Mouse (Mus musculus): ENCODE data around the gene Lpar5. TPM values are rescaled to one million over a fixed set of nuclear protein-coding genes. Genes with fewer than 3 reads are reported as not detected.
A peak's percentile ranks its signal among the peaks of the same experiment; 100 is the strongest.

Gene Lpar5
- polyA plus RNA-seq, 1 experiment from 2014 or later: 0.81 TPM

GRCm38 (mm10) chr6:125090341-125091085 is 22.8 kb downstream of the Lpar5 start:
- ATAC-seq (no peak; the same call in 1 of the 2 replicates), DNase-seq (ENCODE audit: low spot score) (no peak)
- Histone ChIP-seq H3K9me3 (replicated peaks; ENCODE audit: control insufficient read depth, low read length) (no peaks in the 10 kb centered on the region), H3K9ac (ENCODE audit: low read length) (peak overlapping the region; percentile 59; the same call in 1 of the 2 replicates), H3K4me1 (ENCODE audit: control insufficient read depth, insufficient read depth, low read length) (peaks cover 13% of the 10 kb centered on the region), H3K4me2 (ENCODE audit: low read length) (peak overlapping the region; percentile 43), H3K27me3 (replicated peaks; ENCODE audit: control insufficient read depth, insufficient read depth, low read length) (no peaks in the 10 kb centered on the region), H3K27ac (ENCODE audit: low read depth, low read length) (peak overlapping the region; percentile 95), H3K36me3 (ENCODE audit: control insufficient read depth, insufficient read depth, low read length) (no peaks in the 10 kb centered on the region), H3K4me3 (ENCODE audit: low read depth, low read length) (no peak overlapping the region)
- 49% methylated on average over 10 of the region's 10 CpGs for WGBS

DNA sequence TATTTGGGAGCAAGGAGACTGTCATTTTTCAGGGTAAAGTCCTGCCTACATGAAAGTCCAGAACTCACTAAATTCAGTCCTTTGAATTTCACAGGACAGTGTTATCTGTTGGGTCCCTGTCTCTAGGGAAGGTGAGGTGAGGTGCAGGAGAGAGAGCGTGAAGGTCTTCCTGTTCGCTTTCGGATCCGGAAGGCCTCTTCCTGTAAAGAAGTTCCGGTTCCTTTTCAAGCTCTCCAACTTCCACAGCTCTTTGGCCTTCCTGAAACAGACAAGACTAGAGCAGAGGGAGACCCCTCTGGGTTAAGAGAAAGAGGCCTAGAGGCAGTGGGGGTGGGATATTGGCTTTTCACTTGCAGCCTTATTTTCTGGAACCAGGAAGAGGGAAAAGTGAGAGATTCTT is 24.7 kb downstream of the Lpar5 start:
- WGBS: 93% methylated on average over 5 of the region's 5 CpGs
- Histone ChIP-seq H3K9me3 (replicated peaks; ENCODE audit: control insufficient read depth, low read length) (no peaks in the 10 kb centered on the region), H3K4me2 (ENCODE audit: low read length) (no peak overlapping the region), H3K4me1 (ENCODE audit: control insufficient read depth, insufficient read depth, low read length) (peaks cover 13% of the 10 kb centered on the region), H3K9ac (ENCODE audit: low read length) (no peak overlapping the region), H3K36me3 (ENCODE audit: control insufficient read depth, insufficient read depth, low read length) (no peaks in the 10 kb centered on the region), H3K27ac (ENCODE audit: low read depth, low read length) (no peak overlapping the region), H3K27me3 (replicated peaks; ENCODE audit: control insufficient read depth, insufficient read depth, low read length) (no peaks in the 10 kb centered on the region), H3K4me3 (ENCODE audit: low read depth, low read length) (no peak overlapping the region)
- ATAC-seq: no peak
- no peak for DNase-seq (ENCODE audit: low spot score)

DNA sequence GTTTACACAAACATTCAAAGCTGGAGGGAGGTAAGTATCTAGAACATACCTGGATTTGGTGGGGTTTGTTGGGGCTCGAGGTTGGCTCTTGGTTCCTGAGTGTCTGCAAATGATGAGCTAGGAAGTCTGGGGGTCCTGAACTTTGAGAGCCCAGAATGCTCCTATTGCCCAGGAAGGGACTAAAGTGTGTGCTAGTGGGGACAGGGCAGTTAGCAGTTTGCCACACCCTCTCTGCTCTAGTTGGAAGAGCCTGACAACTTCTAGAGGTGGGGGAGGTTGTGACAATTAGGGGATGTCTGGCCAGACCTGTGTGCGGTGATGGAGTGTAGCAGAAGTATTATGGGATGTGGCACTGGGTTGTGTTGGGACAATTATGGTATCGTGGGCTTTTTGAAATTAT is 27.1 kb downstream of the Lpar5 start:
- ATAC-seq (no peak), DNase-seq (ENCODE audit: low spot score) (no peak)
- H3K9ac ChIP-seq (ENCODE audit: low read length): no peak overlapping the region
- no peaks in the 10 kb centered on the region for H3K9me3 ChIP-seq (replicated peaks; ENCODE audit: control insufficient read depth, low read length)
- H3K27me3 ChIP-seq (replicated peaks; ENCODE audit: control insufficient read depth, insufficient read depth, low read length): no peaks in the 10 kb centered on the region
- H3K36me3 ChIP-seq (ENCODE audit: control insufficient read depth, insufficient read depth, low read length): peaks cover 22% of the 10 kb centered on the region
- no peak overlapping the region for H3K4me2 ChIP-seq (ENCODE audit: low read length)
- WGBS: 68% methylated on average over 3 of the region's 3 CpGs
- peak overlapping the region; percentile 92; the same call in 1 of the 2 replicates for H3K27ac ChIP-seq (ENCODE audit: low read depth, low read length)
- H3K4me3 ChIP-seq (ENCODE audit: low read depth, low read length): no peak overlapping the region
- H3K4me1 ChIP-seq (ENCODE audit: control insufficient read depth, insufficient read depth, low read length): peaks cover 32% of the 10 kb centered on the region

- peaks cover 27% of the 10 kb centered on the region for H3K4me1 ChIP-seq (ENCODE audit: control insufficient read depth, insufficient read depth, low read length)
- ATAC-seq: peak; percentile 78
- H3K4me3 ChIP-seq (ENCODE audit: low read depth, low read length): peak within 1 kb of the TSS; percentile 98
- H3K4me2 ChIP-seq (ENCODE audit: low read length): peak within 1 kb of the TSS; percentile 94
- H3K9ac ChIP-seq (ENCODE audit: low read length): peak within 1 kb of the TSS; percentile 96
- peak; percentile 96 for DNase-seq (ENCODE audit: low spot score)
- H3K9me3 ChIP-seq (replicated peaks; ENCODE audit: control insufficient read depth, low read length): no peaks in the 10 kb centered on the region
- 2% methylated on average over 36 of the region's 45 CpGs for WGBS
- H3K27me3 ChIP-seq (replicated peaks; ENCODE audit: control insufficient read depth, insufficient read depth, low read length): no peaks in the 10 kb centered on the region
- peak within 1 kb of the TSS; percentile 92 for H3K27ac ChIP-seq (ENCODE audit: low read depth, low read length)
- peaks cover 30% of the 10 kb centered on the region for H3K36me3 ChIP-seq (ENCODE audit: control insufficient read depth, insufficient read depth, low read length)
Measured at GRCm38 (mm10) chr6:125095391-125096278, 27.9 kb downstream of the Lpar5 start, which contains the start of gene Chd4. Gene Chd4, plus strand, starts transcription at chr6:125095981.

DNA sequence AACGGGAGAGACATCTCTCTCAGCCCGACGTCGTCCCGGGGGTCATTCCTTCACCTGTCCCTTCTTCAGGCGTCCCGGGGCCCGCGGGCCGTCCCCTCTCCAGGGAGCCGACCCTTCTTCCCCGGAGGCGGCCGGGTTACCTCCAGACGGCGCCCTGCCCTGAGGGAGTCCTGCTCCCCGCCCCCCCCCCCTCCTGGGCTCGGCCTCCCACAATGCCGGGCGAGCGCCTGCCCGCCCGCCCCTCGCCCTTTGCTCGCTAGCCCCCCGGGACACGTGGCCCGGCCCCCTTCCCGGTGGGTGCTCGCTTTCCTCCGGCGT is 28.5 kb downstream of the Lpar5 start:
- WGBS: 2% methylated on average over 22 of the region's 32 CpGs
- ATAC-seq: no peak

DNA sequence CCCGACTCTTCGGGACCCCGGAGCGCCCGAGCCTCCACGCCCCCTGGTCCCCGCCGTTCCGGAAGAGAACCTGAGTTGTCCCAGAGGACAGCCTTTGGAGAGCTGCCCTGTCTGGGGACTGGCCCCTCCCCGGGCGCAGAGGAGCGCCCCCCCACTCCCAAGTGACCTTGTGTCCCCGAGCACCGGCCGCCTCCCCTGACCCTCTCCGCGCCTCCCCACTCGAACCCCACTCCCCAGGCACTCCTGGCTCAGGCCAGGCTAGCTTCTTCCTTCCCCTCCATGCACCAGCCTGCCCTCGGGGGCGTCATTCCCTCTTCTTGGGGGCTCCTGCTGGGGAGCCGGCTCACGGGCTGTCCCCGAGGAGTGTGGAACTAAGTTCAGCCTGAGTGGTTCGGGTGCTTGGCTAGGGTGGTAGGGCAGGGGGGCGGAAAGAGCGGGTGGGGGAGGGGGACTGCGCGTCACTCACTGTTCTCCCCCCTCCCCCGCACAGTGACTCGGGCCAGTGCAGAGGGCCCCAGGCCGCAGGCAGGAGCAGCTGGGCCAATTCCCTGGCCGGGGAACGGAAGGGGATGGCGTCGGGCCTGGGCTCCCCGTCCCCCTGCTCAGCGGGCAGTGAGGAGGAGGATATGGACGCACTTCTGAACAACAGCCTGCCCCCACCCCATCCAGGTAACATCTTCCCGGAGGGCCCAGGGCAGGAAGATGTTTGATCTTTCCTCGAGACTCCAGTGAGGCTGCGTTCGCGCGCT is 29.1 kb downstream of the Lpar5 start:
- under 1% methylated on average over 28 of the region's 44 CpGs for WGBS
- H3K4me3 ChIP-seq (ENCODE audit: low read depth, low read length): peak overlapping the region; percentile 98

More for the DNA sequence above, 28.5 kb downstream of the Lpar5 start:
- no peak for DNase-seq (ENCODE audit: low spot score)
- peaks cover 27% of the 10 kb centered on the region for H3K4me1 ChIP-seq (ENCODE audit: control insufficient read depth, insufficient read depth, low read length)
- no peaks in the 10 kb centered on the region for H3K9me3 ChIP-seq (replicated peaks; ENCODE audit: control insufficient read depth, low read length)
- H3K27ac ChIP-seq (ENCODE audit: low read depth, low read length): peak overlapping the region; percentile 92
- H3K4me2 ChIP-seq (ENCODE audit: low read length): peak overlapping the region; percentile 94
- peak overlapping the region; percentile 96 for H3K9ac ChIP-seq (ENCODE audit: low read length)
- H3K36me3 ChIP-seq (ENCODE audit: control insufficient read depth, insufficient read depth, low read length): peaks cover 36% of the 10 kb centered on the region
- no peaks in the 10 kb centered on the region for H3K27me3 ChIP-seq (replicated peaks; ENCODE audit: control insufficient read depth, insufficient read depth, low read length)
- H3K4me3 ChIP-seq (ENCODE audit: low read depth, low read length): peak overlapping the region; percentile 98

GRCm38 (mm10) chr6:125097346-125097689 is 29.6 kb downstream of the Lpar5 start:
- peaks cover 47% of the 10 kb centered on the region for H3K36me3 ChIP-seq (ENCODE audit: control insufficient read depth, insufficient read depth, low read length)
- H3K27ac ChIP-seq (ENCODE audit: low read depth, low read length): peak overlapping the region; percentile 92
- H3K9ac ChIP-seq (ENCODE audit: low read length): peak overlapping the region; percentile 96
- 1% methylated on average over 12 of the region's 12 CpGs for WGBS
- no peaks in the 10 kb centered on the region for H3K27me3 ChIP-seq (replicated peaks; ENCODE audit: control insufficient read depth, insufficient read depth, low read length)
- DNase-seq (ENCODE audit: low spot score) (peak; percentile 36), ATAC-seq (peak; percentile 0; the same call in 1 of the 2 replicates)
- peaks cover 27% of the 10 kb centered on the region for H3K4me1 ChIP-seq (ENCODE audit: control insufficient read depth, insufficient read depth, low read length)
- peak overlapping the region; percentile 94 for H3K4me2 ChIP-seq (ENCODE audit: low read length)
- peak overlapping the region; percentile 98 for H3K4me3 ChIP-seq (ENCODE audit: low read depth, low read length)
- H3K9me3 ChIP-seq (replicated peaks; ENCODE audit: control insufficient read depth, low read length): no peaks in the 10 kb centered on the region

More for the DNA sequence above, 29.1 kb downstream of the Lpar5 start:
- DNase-seq (ENCODE audit: low spot score) (peak; percentile 51), ATAC-seq (peak; percentile 36)
- H3K27me3 ChIP-seq (replicated peaks; ENCODE audit: control insufficient read depth, insufficient read depth, low read length): no peaks in the 10 kb centered on the region
- H3K36me3 ChIP-seq (ENCODE audit: control insufficient read depth, insufficient read depth, low read length): peaks cover 41% of the 10 kb centered on the region
- no peaks in the 10 kb centered on the region for H3K9me3 ChIP-seq (replicated peaks; ENCODE audit: control insufficient read depth, low read length)
- peak overlapping the region; percentile 94 for H3K4me2 ChIP-seq (ENCODE audit: low read length)
- H3K4me1 ChIP-seq (ENCODE audit: control insufficient read depth, insufficient read depth, low read length): peaks cover 27% of the 10 kb centered on the region
- peak overlapping the region; percentile 92 for H3K27ac ChIP-seq (ENCODE audit: low read depth, low read length)
- peak overlapping the region; percentile 96 for H3K9ac ChIP-seq (ENCODE audit: low read length)

DNA sequence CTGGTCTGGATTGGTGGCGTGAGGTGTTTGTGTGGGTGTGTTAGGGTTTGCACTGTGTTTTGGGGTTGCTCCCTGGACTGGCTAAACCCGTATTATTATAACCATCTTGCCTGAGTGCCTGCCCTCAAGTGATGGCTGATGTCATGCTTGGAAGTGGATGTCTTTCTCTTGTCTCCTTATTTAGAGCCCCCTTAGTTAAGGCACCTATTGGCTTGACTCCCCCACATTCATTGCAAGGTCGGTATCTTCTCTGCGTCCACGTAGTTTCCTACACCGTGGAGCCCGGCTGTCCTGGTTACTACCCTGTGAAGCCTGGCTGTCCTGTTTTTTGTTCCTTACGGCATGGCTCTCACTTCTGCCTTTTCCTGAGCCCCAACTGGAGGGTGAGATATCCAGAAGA is 30.2 kb downstream of the Lpar5 start:
- WGBS: 62% methylated on average over 8 of the region's 8 CpGs
- Histone ChIP-seq H3K27ac (ENCODE audit: low read depth, low read length) (0 out of 2 replicates have a peak overlapping the region, but pooled peaks have one; percentile 92), H3K9ac (ENCODE audit: low read length) (peak overlapping the region; percentile 96), H3K27me3 (replicated peaks; ENCODE audit: control insufficient read depth, insufficient read depth, low read length) (no peaks in the 10 kb centered on the region), H3K4me2 (ENCODE audit: low read length) (peak overlapping the region; percentile 94), H3K36me3 (ENCODE audit: control insufficient read depth, insufficient read depth, low read length) (peaks cover 53% of the 10 kb centered on the region), H3K4me3 (ENCODE audit: low read depth, low read length) (peak overlapping the region; percentile 98), H3K9me3 (replicated peaks; ENCODE audit: control insufficient read depth, low read length) (no peaks in the 10 kb centered on the region), H3K4me1 (ENCODE audit: control insufficient read depth, insufficient read depth, low read length) (peaks cover 27% of the 10 kb centered on the region)
- no peak for ATAC-seq
- no peak for DNase-seq (ENCODE audit: low spot score)
